Mouse (Mus musculus) limb, embryonic 14.5 days (tissue): Measurements from ENCODE around the gene Colca2. TPM values are rescaled to one million over a fixed set of nuclear protein-coding genes. Genes with fewer than 3 reads are reported as not detected.

Source experiments
- ATAC-seq: fragments of 200-750 bp; cut with Nextera tagmentation; 2 replicates; pipeline ENCODE4 v1.8.0; 2017; ENCODE audit warnings: low read depth, moderate number of reproducible peaks, moderate TSS enrichment; ENCODE audit not compliant: low FRiP score
- DNase-seq: peaks from one replicate; pipeline ENCODE4 v3.0.0-alpha.2; 2015; ENCODE audit warnings: low spot score
- H3K27ac ChIP-seq: fragments of 300-500 bp; sonication (generic); replicated peaks from 2 replicates; pipeline ENCODE4 v1.5.1; 2014; ENCODE audit warnings: low read depth, mild to moderate bottlenecking, low read length, moderate library complexity, mixed read lengths
- H3K27me3 ChIP-seq: fragments of 300-500 bp; sonication (generic); 2 replicates; pipeline ENCODE4 v1.6.1; 2014; ENCODE audit warnings: low read length, mixed read lengths; ENCODE audit not compliant: control insufficient read depth, insufficient read depth
- H3K36me3 ChIP-seq: fragments of 300-500 bp; sonication (generic); 2 replicates; pipeline ENCODE4 v1.6.1; 2014; ENCODE audit warnings: mild to moderate bottlenecking, low read length, moderate library complexity, mixed read lengths; ENCODE audit not compliant: control insufficient read depth, insufficient read depth
- H3K4me1 ChIP-seq: fragments of 300-500 bp; sonication (generic); 2 replicates; pipeline ENCODE4 v1.6.1; 2014; ENCODE audit warnings: antibody characterized with exemption, low read length, mixed read lengths; ENCODE audit not compliant: control insufficient read depth, insufficient read depth
- H3K4me2 ChIP-seq: fragments of 300-500 bp; sonication (generic); replicated peaks from 2 replicates; pipeline ENCODE4 v1.6.1; 2014; ENCODE audit warnings: low read depth, mild to moderate bottlenecking, low read length, moderate library complexity; ENCODE audit not compliant: severe bottlenecking
- H3K4me3 ChIP-seq: fragments of 300-500 bp; sonication (generic); replicated peaks from 2 replicates; pipeline ENCODE4 v1.5.1; 2014; ENCODE audit warnings: low read length
- H3K9ac ChIP-seq: fragments of 300-500 bp; sonication (generic); 2 replicates; pipeline ENCODE4 v1.6.1; 2014; ENCODE audit warnings: mild to moderate bottlenecking, low read depth, low read length, moderate library complexity; ENCODE audit not compliant: severe bottlenecking
- H3K9me3 ChIP-seq: fragments of 300-500 bp; sonication (generic); 2 replicates; pipeline ENCODE4 v1.6.1; 2016; ENCODE audit warnings: low read length; ENCODE audit not compliant: control insufficient read depth
- POLR2A ChIP-seq: fragments of 200-500 bp; IDR thresholded peaks from 2 replicates; pipeline ENCODE4 v1.8.0; 2012; ENCODE audit warnings: inconsistent platforms, mild to moderate bottlenecking, moderate library complexity, borderline replicate concordance; ENCODE audit not compliant: insufficient read depth, insufficient read length; ENCODE audit errors: extremely low read depth
- WGBS: fragments of 180-500 bp; shearing (Covaris S2); extraction: QIAGEN DNeasy Blood & Tissue Kit; methylation state at CpG from one replicate; pipeline ENCODE4 v1.1.7; 2014; 5-methylcytosine and 5-hydroxymethylcytosine counted together
- polyA plus RNA-seq, 2 experiments: library from polyadenylated mRNA; depleted of rRNA in 1 of 2; stranded (reverse) in 1 of 2; unstranded in 1 of 2; fragments of >200 nt; fragmentation: Nextera tagmentation in 1 of 2; extraction: Ambion mirVana in 1 of 2; gene quantifications; 2 replicates each; pipeline versions ENCODE4 v1.2.1 to v1.2.3; 2012 to 2014

The Colca2 gene
- polyA plus RNA-seq, 2 experiments, result 2.0 to 2.9 TPM

DNA sequence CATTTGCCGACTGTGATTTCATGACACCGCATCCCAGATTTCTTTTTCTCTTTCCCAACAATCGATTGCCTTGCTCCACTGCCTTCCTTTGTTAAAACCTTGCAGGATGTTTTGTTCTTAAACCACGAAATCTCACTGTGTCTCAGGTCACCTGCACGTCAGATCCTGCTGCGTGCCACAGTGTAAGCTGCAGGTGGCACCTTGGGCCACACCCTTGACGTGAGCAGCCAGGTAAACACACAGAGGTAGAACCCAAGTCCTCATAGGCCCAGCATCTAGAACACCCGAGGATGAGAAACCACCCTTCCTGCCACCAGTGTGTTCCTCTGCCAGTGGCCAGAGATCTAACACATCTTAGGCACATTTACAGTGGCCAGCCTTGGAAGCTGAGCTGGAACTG lies 7.3 kb downstream of the Colca2 start:
- ATAC-seq (no peak), DNase-seq (no peak)
- H3K4me2 ChIP-seq, result no peak overlapping the region
- no peak overlapping the region for H3K27ac ChIP-seq
- no peaks in the 10 kb centered on the region for H3K9me3 ChIP-seq
- no peak overlapping the region for H3K9ac ChIP-seq
- no peaks in the 10 kb centered on the region for H3K36me3 ChIP-seq
- 82% methylated on average over 8 of the region's 8 CpGs for WGBS
- H3K4me3 ChIP-seq, result no peak overlapping the region
- H3K4me1 ChIP-seq, result 0 out of 2 replicates have a peak, but pooled peaks cover 3% of the 10 kb centered on the region
- no peak for TF ChIP-seq POLR2A
- H3K27me3 ChIP-seq, result no peaks in the 10 kb centered on the region

GRCm38 (mm10) chr9:51268852-51269251 lies 9.5 kb downstream of the Colca2 start:
- H3K4me1 ChIP-seq, result no peaks in the 10 kb centered on the region
- no peak overlapping the region for H3K4me3 ChIP-seq
- H3K9me3 ChIP-seq, result no peaks in the 10 kb centered on the region
- no peak overlapping the region for H3K4me2 ChIP-seq
- no peaks in the 10 kb centered on the region for H3K27me3 ChIP-seq
- no peak for TF ChIP-seq POLR2A
- no peak overlapping the region for H3K27ac ChIP-seq
- ATAC-seq (no peak), DNase-seq (no peak)
- 52% methylated on average over 5 of the region's 5 CpGs for WGBS
- no peak overlapping the region for H3K9ac ChIP-seq
- no peaks in the 10 kb centered on the region for H3K36me3 ChIP-seq

GRCm38 (mm10) chr9:51258426-51258825 lies 19.9 kb downstream of the Colca2 start:
- no peak for ATAC-seq
- DNase-seq, result no peak
- no peak overlapping the region for H3K4me3 ChIP-seq
- H3K9me3 ChIP-seq, result no peaks in the 10 kb centered on the region
- 85% methylated on average over 5 of the region's 5 CpGs for WGBS
- H3K27me3 ChIP-seq, result no peaks in the 10 kb centered on the region
- no peaks in the 10 kb centered on the region for H3K4me1 ChIP-seq
- no peak for TF ChIP-seq POLR2A
- no peaks in the 10 kb centered on the region for H3K36me3 ChIP-seq
- H3K9ac ChIP-seq, result no peak overlapping the region
- no peak overlapping the region for H3K4me2 ChIP-seq
- H3K27ac ChIP-seq, result no peak overlapping the region

DNA sequence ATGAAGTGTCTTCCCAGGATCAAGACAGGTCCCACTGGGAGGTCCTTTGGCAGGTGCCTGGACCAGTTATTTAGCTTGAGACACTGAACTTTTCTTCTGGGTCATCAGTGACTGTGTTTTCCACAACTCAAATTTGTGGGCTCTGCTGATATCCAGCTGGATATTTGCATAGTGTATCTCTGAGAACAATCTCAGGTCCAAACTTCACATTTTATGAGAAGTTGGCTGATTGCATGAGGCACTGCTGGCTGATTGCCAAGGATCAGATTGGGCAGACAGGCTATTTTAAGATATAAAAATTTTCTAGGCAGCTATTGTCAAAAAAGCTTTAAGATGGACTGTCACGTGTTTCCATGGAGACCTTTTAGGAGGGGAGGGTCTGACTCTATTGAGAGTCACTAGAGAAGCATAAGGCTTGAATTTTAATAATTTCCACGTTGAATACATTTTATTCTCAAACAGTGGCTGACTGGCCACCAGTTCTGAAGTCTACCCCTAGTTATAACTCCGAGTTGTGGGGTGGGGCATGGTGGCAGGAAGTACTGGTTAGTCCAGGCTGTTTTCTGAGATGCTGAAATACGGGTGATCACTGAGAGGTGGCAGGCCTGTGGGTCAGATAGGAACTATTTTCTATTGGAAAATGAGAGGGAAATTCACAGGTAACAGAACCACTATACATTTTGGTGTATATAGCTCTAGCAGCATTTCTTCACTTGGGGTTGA lies 21.4 kb downstream of the Colca2 start:
- Histone ChIP-seq H3K27me3 (no peaks in the 10 kb centered on the region), H3K4me3 (no peak overlapping the region), H3K4me2 (no peak overlapping the region), H3K9me3 (no peaks in the 10 kb centered on the region), H3K27ac (no peak overlapping the region), H3K4me1 (no peaks in the 10 kb centered on the region), H3K9ac (no peak overlapping the region), H3K36me3 (no peaks in the 10 kb centered on the region)
- 63% methylated on average over 4 of the region's 4 CpGs for WGBS
- DNase-seq, result no peak
- ATAC-seq, result no peak
- no peak for TF ChIP-seq POLR2A

- H3K27me3 ChIP-seq, result no peaks in the 10 kb centered on the region
- ATAC-seq, result no peak; the same call in 1 of the 2 replicates
- H3K9me3 ChIP-seq, result no peaks in the 10 kb centered on the region
- H3K9ac ChIP-seq, result no peak overlapping the region
- H3K4me3 ChIP-seq, result no peak overlapping the region
- 53% methylated on average over 12 of the region's 12 CpGs for WGBS
- H3K27ac ChIP-seq, result no peak overlapping the region
- no peak for TF ChIP-seq POLR2A
- DNase-seq, result peak; percentile 12
- no peaks in the 10 kb centered on the region for H3K4me1 ChIP-seq
- H3K36me3 ChIP-seq, result no peaks in the 10 kb centered on the region
- no peak overlapping the region for H3K4me2 ChIP-seq
These were observed 39.5 kb downstream of the Colca2 start for GRCm38 (mm10) chr9:51238741-51239385.
